Mouse (Mus musculus) liver, adult 2 months (tissue): ENCODE measurements around the gene Glycam1.

ENCODE experiments used
- CTCF ChIP-seq: fragments of 200-500 bp; IDR thresholded peaks from 2 replicates; pipeline ENCODE4 v1.5.1; 2011; ENCODE audit warnings: low read depth, low read length, control low read depth
- POLR2A ChIP-seq: fragments of 200-500 bp; IDR thresholded peaks from 2 replicates; pipeline ENCODE4 v1.6.1; 2011; ENCODE audit warnings: low read length, control low read depth; ENCODE audit not compliant: insufficient read depth; ENCODE audit errors: extremely low read depth

DNA sequence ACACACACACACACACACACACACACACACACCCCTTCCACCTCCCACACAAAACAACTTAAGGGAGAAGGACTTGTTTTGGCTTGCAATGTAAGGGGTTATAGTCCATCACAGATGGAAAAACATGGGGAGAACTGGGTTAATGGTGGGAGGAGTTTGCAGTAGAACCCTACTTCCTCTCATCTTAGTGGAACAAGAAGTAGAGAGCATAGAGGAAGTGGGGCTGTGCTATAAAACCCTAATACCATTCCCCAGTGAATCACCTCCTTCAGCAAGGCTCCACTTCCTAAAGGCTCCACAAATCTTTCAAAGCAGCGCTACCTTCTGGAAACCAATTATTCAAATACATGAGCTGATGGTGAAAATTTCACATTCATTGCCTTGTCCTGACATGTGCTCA, 15.4 kb downstream of the Glycam1 start:
- TF ChIP-seq CTCF, result no peak
- no peak for TF ChIP-seq POLR2A
